Mouse (Mus musculus) spleen, adult 2 months (tissue): ENCODE data around the gene Pacs2.

Experiments used
- CTCF ChIP-seq: fragments of 200-500 bp; IDR thresholded peaks from 2 replicates; pipeline ENCODE4 v1.5.1; 2011; ENCODE audit warnings: mild to moderate bottlenecking, inconsistent platforms; ENCODE audit not compliant: insufficient read depth, insufficient read length, insufficient replicate concordance; ENCODE audit errors: extremely low read depth
- POLR2A ChIP-seq: fragments of 200-500 bp; IDR thresholded peaks from 2 replicates; pipeline ENCODE4 v1.6.1; 2011; ENCODE audit warnings: low read depth, low read length, inconsistent platforms

DNA sequence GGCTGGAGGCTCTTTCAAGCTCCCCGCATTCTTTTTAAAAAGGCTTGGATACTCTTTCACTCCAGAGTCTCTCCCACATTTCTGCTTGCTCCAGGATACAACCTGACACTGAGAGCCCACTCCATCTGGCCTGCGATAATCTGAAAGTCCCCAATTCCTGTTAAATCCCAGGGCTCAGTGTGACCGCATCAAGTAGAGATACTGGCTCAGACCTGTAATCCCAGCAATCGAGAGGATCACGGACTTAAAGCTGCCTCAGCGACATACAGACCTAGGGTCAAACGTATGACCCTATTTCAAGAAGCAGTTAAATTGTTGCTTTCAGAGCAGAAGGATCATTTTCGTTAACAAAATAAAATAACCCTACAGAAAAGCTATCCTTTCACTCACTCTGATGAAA lies 10.3 kb upstream of the Pacs2 start:
- TF ChIP-seq CTCF (no peak), POLR2A (no peak)
